Mouse (Mus musculus) hematopoietic stem cell, adult 5-6 weeks (primary cell): ENCODE data around the gene Hist1h4b. TPM values are rescaled to one million over a fixed set of nuclear protein-coding genes. Genes with fewer than 3 reads are reported as not detected.

Experiments used
- ATAC-seq, 2 experiments: fragments of 125-278 bp in 1 of 2; replicated peaks in 1 of 2; 2 replicates each; pipeline ENCODE4 v1.8.0; 2016 to 2017; ENCODE audit warnings: inconsistent platforms in 2 of 2, mild to moderate bottlenecking in 2 of 2, moderate number of reproducible peaks in 2 of 2, low read depth in 1 of 2, moderate TSS enrichment in 1 of 2; ENCODE audit not compliant: low FRiP score in 2 of 2, poor library complexity in 2 of 2, severe bottlenecking in 2 of 2, insufficient read depth in 1 of 2, low TSS enrichment in 1 of 2
- total RNA-seq: library from RNA; stranded (forward); fragments of 172-1452, 232-1000 nt; gene quantifications from 2 replicates; pipeline ENCODE4 v1.2.3, GENCODE M21; 2017

Hist1h4b gene
- total RNA-seq, 1 experiment from 2014 or later = 208 TPM

DNA sequence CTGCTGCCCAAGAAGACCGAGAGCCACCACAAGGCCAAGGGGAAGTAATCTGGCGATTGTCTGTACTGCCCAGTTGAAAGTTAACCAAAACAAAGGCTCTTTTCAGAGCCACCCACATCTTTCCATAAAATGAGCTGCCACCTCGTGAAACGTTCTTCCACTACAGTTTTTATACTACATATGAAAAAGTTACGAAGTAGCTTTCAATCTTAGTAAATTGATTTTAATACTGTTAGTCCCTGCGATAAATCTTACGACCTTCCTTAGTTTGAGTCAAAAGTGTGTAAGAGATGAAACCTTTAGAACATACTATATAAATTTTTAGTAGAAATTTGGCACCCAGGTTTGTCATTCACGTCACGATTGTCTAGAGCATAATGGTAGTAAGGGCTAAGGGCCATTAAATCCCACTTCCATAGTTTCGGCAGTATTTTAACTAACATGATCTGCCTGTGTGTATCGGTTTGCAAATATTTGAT lies 5.3 kb upstream of the Hist1h4b start:
- ATAC-seq = no peak; a peak in 1 of 4 replicates

DNA sequence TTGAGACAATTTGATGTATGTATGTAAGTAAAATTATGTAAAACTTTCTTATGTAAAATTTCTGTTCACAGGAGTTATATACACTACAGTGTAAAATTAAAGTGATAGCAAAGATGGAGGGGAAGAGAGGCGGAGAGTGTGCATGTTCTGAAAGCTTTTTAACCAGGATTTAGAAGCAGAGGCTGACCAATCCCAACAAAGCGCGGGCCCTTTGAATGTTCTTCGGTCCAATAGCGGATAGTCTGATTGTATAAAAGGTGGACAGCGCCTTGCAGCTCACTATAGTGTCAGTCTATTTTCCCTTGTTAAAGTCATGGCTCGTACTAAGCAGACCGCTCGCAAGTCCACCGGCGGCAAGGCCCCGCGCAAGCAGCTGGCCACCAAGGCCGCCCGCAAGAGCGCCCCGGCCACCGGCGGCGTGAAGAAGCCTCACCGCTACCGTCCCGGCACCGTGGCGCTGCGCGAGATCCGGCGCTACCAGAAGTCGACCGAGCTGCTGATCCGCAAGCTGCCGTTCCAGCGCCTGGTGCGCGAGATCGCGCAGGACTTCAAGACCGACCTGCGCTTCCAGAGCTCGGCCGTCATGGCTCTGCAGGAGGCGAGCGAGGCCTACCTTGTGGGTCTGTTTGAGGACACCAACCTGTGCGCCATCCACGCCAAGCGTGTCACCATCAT lies 4.6 kb upstream of the Hist1h4b start, which contains the start of gene Hist1h3b:
TSS of gene Hist1h3b (plus strand) at position 201 of the 675 bp plus-strand sequence.
- peak; percentile 61 for ATAC-seq

DNA sequence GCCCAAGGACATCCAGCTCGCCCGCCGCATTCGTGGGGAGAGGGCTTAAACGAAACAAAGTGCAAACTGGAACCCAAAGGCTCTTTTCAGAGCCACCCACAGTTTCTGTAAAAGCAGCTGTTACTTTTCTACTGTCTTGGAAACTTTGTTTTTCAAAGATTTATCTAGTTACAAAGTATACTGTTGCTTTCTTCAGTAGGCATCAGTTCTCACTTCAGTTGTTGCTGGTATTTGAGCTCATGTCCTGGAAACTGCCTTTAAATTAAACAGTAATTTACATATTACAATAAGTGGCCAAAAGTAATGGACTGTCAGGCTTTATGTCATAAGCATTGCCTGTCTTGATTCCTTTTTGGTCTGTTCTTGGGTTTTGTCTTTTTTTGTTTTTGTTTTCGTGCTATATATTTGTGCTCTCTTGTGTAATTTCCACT lies 4.1 kb upstream of the Hist1h4b start:
- no peak for ATAC-seq

DNA sequence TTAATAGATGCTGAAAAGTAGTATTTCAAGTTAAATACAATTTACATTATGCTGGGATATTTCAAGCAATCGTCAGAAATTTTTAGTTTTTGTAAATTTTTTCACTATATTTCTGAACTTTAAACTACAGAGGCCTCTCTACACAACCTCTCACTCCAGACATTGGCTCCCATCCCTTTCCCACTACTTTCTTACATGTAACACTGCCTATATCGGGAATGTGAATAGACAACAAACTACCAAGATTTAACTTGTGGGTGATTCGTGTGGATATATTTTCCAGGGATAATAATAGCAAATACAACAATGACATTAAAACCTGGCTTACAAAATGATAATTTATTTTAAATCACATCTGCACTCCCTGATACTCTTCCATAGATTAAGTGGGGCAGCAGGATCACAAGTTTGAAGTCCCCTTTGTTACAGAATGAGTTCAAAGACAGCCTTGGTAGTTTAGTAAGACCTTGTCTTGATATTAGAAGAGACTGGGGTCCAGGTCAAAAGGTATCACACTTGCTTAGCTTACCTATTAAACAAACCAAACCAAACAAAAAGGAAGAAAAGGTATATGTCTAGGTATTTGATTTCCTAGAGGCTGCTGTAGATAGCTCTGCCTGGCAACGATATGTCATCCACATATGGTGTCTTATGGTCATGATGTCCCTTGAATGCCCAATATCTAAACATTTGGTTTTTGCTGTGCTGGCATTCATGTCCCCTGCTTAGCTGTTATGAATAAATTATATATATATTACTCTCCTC lies 3.3 kb upstream of the Hist1h4b start:
- ATAC-seq = no peak

GRCm38 (mm10) chr13:23755000-23755399 lies 1.8 kb upstream of the Hist1h4b start:
- no peak for ATAC-seq

DNA sequence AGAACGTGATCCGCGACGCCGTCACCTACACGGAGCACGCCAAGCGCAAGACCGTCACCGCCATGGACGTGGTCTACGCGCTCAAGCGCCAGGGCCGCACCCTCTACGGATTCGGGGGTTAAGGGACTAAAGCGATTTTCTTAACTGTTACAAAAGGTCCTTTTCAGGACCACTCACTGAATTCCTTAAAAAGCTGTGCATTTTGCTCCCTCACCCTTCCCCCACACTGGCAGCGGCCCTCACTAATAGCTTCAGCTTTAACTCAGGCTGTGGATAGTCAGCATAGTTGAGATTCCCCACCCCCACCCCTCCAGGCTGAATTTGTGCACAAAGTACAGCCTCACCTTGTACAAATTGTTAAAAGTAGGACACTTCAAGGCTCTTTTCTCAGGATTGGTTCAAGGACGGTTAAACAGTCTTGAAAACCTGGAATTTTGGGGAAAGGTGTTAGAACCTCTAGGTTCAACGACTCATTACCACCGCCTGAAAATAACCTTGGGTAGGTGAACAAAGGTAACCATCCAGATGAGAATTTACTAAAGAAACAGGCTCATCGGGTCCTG lies 479 bp downstream of the Hist1h4b start:
- ATAC-seq = no peak

DNA sequence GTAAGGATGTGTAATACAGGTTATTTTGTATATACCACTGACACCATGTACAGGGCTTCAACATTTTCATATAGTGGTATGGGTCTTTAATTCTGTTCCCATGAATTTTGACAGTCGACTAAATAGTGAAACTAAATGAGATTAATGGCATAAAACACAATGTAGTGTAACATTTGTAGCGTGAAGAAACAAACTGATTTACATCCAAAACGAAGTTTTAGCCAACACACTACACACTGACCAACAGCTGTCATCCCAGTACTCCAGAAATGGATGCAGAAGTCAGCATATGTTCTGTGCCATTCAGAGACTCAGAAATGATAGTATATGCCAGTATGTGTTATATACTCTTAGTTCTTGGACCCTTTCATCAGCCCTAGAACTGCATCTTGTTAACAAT lies 1.1 kb downstream of the Hist1h4b start:
- no peak for ATAC-seq

DNA sequence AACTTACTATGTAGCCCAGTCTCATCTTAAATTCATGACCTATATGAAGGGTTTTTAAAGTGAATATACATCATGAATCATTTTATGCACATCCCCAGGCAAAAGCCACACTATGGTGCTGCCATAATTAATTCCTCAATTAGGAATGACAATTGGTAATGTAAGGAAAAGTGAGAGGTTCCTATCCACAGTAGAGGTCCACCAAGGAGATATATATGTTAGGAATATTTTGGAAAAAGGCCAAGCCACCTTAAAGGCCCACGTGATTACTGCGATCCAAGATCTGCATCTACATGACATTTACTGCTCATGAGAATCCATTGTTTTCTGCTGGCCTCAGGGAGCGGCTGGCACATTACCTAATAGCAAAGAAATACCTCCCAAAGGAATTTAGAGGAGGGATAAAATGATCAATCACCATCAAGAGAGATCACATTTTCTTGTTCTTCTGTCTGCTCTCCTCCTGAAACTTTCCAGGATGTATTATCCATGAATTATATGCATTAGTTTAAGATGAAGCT lies 2.5 kb downstream of the Hist1h4b start:
- ATAC-seq = no peak

GRCm38 (mm10) chr13:23759916-23760239 lies 3.1 kb downstream of the Hist1h4b start:
- no peak for ATAC-seq

DNA sequence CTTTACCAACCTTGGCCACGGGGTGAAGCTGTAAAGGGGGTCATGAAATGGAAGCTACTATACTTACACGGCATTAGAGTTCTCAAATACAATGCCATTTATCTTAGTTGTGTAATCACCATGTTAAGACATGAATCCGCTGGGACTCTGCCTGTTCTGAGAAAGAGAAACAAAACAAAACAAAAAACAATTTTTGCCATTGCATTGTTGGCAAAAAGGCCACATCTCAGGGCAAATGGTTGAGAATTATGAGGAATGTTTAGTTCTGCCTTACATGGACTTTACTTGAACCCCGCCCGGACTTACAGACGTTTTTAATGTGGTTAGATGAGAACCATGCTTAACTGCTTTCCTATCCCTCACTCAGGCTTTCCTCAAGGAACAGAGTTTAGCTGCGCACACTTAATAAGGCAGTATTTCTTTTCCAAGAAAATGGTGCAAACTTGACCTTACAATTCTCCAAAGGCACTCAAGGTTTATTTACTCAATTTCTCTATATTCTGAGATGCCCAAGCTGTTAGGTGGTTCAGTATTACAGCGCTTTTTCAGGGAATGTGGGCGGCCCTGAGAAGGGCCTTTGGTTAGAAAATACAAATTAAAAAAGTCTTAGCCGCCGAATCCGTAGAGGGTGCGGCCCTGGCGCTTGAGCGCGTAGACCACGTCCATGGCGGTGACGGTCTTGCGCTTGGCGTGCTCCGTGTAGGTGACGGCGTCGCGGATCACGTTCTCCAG lies 3.6 kb downstream of the Hist1h4b start:
- no peak for ATAC-seq

DNA sequence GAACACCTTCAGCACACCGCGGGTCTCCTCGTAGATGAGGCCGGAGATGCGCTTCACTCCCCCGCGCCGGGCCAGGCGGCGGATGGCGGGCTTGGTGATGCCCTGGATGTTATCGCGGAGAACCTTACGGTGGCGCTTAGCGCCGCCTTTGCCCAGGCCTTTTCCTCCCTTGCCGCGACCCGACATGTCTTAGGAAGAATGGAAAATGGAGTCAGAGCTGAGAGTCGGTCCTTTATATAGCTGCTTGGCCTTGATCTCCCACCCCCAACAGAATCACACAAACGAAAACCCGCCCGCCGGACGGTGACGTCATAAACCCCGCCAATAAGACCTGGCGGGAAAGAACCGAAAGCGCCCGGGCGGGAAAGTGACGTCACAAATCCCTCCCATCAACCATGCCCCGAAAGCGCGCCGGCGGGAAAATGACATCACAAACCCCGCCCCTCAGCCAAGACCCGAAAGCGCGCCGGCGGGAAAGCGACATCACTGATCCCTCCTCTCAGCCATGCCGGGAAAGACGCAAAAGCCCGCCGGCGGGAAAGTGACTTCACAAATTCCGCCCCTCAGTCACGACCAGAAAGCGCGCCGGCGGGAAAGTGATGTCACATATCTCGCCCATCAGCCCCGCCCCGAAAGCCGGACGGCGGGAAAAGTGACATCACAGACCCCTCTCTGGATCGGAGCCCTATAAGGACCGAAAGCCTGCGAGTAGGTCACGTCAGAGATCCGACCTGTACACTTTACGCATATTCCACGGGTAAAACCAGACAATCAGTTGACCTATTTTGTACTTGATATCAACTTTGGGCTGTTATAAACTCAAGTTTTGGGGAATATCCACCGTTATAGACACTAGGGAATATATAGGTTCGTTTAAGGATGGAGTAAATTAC lies 4.4 kb downstream of the Hist1h4b start, which contains the start of gene Hist1h4a:
TSS of gene Hist1h4a (minus strand) at position 259 of the 893 bp plus-strand sequence.
- ATAC-seq = peak; percentile 49 to 50

- peak; percentile 47 to 57; a peak in 3 of 4 replicates for ATAC-seq
Measured at GRCm38 (mm10) chr13:23761871-23762821, 5.3 kb downstream of the Hist1h4b start, which contains the start of gene Hist1h3a. TSS of gene Hist1h3a (minus strand) at chr13:23762386.

DNA sequence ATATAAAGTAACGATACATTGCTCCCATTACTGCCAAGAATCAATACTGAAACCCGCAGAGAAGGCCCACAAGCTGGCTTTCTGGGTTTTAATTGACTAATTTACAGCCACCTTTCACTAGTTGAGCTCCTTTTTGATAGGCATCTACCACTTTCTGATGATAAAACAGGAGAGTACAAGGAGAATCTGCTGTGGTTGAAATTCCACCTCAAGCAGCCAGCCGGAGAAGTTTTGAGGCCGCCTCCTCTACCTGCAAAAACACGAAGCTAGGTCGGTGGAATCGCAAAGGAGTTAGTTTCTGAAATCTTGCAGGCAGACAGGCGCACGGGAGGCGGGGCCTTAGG lies 6.4 kb downstream of the Hist1h4b start:
- ATAC-seq = no peak

DNA sequence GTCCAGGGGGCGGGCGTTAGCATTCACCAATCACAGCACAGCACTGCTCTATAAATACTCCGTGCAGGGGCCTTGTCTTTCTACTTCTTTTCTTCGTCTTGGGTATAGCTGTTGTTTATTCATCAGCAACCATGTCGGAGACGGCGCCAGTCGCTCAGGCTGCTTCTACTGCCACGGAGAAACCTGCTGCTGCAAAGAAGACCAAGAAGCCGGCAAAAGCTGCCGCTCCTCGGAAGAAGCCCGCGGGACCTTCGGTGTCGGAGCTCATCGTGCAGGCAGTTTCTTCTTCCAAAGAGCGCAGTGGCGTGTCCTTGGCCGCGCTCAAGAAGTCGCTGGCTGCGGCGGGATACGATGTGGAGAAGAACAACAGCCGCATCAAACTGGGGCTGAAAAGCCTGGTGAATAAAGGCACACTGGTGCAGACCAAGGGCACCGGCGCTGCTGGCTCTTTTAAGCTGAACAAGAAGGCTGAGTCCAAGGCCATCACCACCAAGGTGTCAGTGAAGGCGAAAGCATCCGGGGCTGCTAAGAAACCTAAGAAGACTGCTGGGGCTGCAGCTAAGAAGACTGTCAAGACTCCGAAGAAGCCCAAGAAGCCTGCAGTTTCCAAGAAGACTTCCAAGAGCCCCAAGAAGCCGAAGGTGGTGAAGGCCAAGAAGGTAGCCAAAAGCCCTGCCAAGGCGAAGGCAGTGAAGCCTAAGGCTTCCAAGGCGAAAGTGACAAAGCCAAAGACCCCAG lies 6.9 kb downstream of the Hist1h4b start, which contains the start of gene Hist1h1a:
TSS of gene Hist1h1a (plus strand) at position 81 of the 738 bp plus-strand sequence.
- ATAC-seq = peak; percentile 55 to 63
